Mouse (Mus musculus) bone marrow, adult 2 months (tissue): ENCODE measurements around the gene Vsx1.

Experiments
- CTCF ChIP-seq: fragments of 200-500 bp; IDR thresholded peaks from 2 replicates; pipeline ENCODE4 v1.5.1; 2011; ENCODE audit warnings: low read length, control low read depth; ENCODE audit not compliant: control insufficient read depth, insufficient read depth
- POLR2A ChIP-seq: fragments of 200-500 bp; IDR thresholded peaks from 2 replicates; pipeline ENCODE4 v1.6.1; 2011; ENCODE audit warnings: low read depth, mild to moderate bottlenecking, control low read depth, low read length, borderline replicate concordance; ENCODE audit not compliant: control insufficient read depth

GRCm38 (mm10) chr2:150656112-150656511, 33.0 kb downstream of the Vsx1 start:
- no peak for TF ChIP-seq CTCF
- no peak for TF ChIP-seq POLR2A
